In the genomic region with DNA sequence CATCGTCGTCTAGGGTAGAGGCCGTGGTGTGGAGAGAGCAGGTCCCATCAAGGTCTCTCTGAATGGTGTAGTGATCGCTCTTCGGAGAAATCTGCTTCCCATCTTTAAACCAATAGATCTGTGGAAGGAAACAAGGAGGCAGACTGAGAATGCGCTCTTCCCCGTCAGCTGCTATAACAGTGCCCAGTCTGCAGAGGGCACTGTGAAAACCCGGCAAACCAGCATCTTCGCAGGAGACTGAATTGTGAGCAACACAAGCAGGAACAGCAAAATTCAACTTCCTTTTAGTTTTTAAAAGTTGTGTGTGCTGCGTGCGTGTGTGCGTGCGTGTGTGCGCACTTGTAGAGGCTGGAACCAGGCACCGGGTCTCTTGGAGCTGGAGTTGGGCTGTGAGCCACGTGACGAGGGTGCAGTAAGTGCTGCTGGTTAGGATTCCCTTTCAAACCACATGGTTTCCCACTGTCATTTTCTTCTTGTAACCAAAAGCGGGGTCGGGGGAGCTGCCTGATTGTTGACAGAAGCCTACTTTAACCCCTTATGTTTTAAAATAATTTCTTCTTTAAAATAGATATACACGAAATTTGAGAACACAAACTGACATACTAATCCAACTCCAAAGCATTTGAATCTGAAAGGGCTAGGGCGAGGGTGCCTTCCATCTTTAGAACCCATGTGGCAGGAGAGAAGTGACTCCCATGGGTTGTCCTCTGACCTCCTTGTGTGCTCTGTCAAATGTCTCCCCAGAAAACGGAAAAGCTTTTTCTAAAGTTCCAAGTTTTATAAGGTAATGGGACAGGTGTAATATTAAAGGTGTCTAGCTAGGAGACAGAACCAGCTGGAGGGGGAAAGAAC, we compare ENCODE assay signal across 14 mouse cellular contexts. TPM values are rescaled to one million over a fixed set of nuclear protein-coding genes. Genes with fewer than 3 reads are reported as not detected.
DNase-seq lines count a peak whose midpoint lies in the region; ATAC-seq and TF ChIP-seq lines count a peak whose summit lies in the region.
"Had no signal": no experiment of that assay in that cellular context is flagged by ENCODE, and none has a peak within 500 bp of the region (broad histone marks: within the 10 kb centered on the region; RNA-seq: fewer than 3 reads in every experiment).

No protein-coding gene starts in this region.

- TF ChIP-seq CTCF in thymus, adult 2 months (IDR thresholded peaks at IDR 0.05; ENCODE audit: borderline replicate concordance, control insufficient read depth, extremely low read depth, insufficient read depth, low read length, poor library complexity) = no peak

- no peaks in the 10 kb centered on the region for H3K27me3 ChIP-seq in kidney, embryonic 15.5 days
- H3K27me3 ChIP-seq in embryonic facial prominence, embryonic 10.5 days (replicated peaks; ENCODE audit: low read depth, poor library complexity, severe bottlenecking) = no peaks in the 10 kb centered on the region
- H3K27me3 ChIP-seq in thymus, adult 2 months (ENCODE audit: control insufficient read depth, insufficient read depth, low read length) = no peaks in the 10 kb centered on the region
- H3K27me3 ChIP-seq: limb, embryonic 12.5 days had no signal

- ATAC-seq in kidney, embryonic 15.5 days (replicated peaks; ENCODE audit: low FRiP score) = 0 out of 2 replicates have a peak, but pooled peaks have one; percentile 4
- ATAC-seq: inflammation-experienced regulatory T-cells, adult 6 months had no signal

- H3K4me3 ChIP-seq in kidney, embryonic 15.5 days (replicated peaks) = no peak overlapping the region
- H3K4me3 ChIP-seq in embryonic facial prominence, embryonic 10.5 days = no peak overlapping the region
- H3K4me3 ChIP-seq in thymus, adult 2 months (ENCODE audit: control insufficient read depth, insufficient read depth, low read length) = no peak overlapping the region
- H3K4me3 ChIP-seq: limb, embryonic 12.5 days had no signal

- DNase-seq in kidney, adult 11 months = no peak
- peak; percentile 16 for DNase-seq in 416B (ENCODE audit: low read depth)
- DNase-seq in ES-CJ7 (ENCODE audit: low read depth, low spot score) = peak; percentile 87
- peak; percentile 27 for DNase-seq in embryonic facial prominence, embryonic 10.5 days (ENCODE audit: low spot score)
- no peak for DNase-seq in right cerebral cortex, postnatal 36 days (ENCODE audit: low spot score in 2 of 2)
- no peak for DNase-seq in c-Kit-positive CD71-positive TER-119-positive erythroid progenitor cells, embryonic 14.5 days (ENCODE audit: low spot score)
- no peak for DNase-seq in thymus, adult 2 months
- DNase-seq: cerebellum, postnatal 36 days; gastrocnemius, postnatal 10 days; heart, postnatal 10 days; thymus, postnatal 25 days had no signal

- H3K27ac ChIP-seq in kidney, embryonic 15.5 days = no peak overlapping the region
- no peak overlapping the region for H3K27ac ChIP-seq in embryonic facial prominence, embryonic 10.5 days (replicated peaks)
- no peak overlapping the region for H3K27ac ChIP-seq in thymus, adult 2 months (ENCODE audit: control insufficient read depth, insufficient read depth, low read length)
- H3K27ac ChIP-seq: limb, embryonic 12.5 days had no signal

- H3K9me3 ChIP-seq in kidney, embryonic 15.5 days (replicated peaks) = no peaks in the 10 kb centered on the region
- no peaks in the 10 kb centered on the region for H3K9me3 ChIP-seq in embryonic facial prominence, embryonic 10.5 days
- H3K9me3 ChIP-seq: limb, embryonic 12.5 days had no signal

- TF ChIP-seq POLR2A in thymus, adult 2 months (IDR thresholded peaks at IDR 0.05; ENCODE audit: control insufficient read depth, extremely low read depth, insufficient read depth, low read length, poor library complexity) = no peak

- H3K4me1 ChIP-seq in kidney, embryonic 15.5 days = no peaks in the 10 kb centered on the region
- H3K4me1 ChIP-seq in embryonic facial prominence, embryonic 10.5 days = peaks cover 6% of the 10 kb centered on the region; the same call in 1 of the 2 replicates
- no peaks in the 10 kb centered on the region for H3K4me1 ChIP-seq in thymus, adult 2 months (replicated peaks; ENCODE audit: control insufficient read depth, insufficient read depth, low read length)
- H3K4me1 ChIP-seq: limb, embryonic 12.5 days had no signal

- no peak overlapping the region for H3K4me2 ChIP-seq in kidney, embryonic 15.5 days
- H3K4me2 ChIP-seq: limb, embryonic 12.5 days had no signal

- WGBS in kidney, embryonic 15.5 days = 72% methylated on average over 22 of the region's 22 CpGs
- 63% methylated on average over 22 of the region's 22 CpGs for WGBS in embryonic facial prominence, embryonic 10.5 days
- 87% methylated on average over 22 of the region's 22 CpGs for WGBS in thymus, adult 2 months

- H3K36me3 ChIP-seq in kidney, embryonic 15.5 days = peaks cover 55% of the 10 kb centered on the region
- peaks cover 95% of the 10 kb centered on the region for H3K36me3 ChIP-seq in embryonic facial prominence, embryonic 10.5 days (replicated peaks)
- H3K36me3 ChIP-seq in thymus, adult 2 months (ENCODE audit: control insufficient read depth, insufficient read depth, low read length) = no peaks in the 10 kb centered on the region

- no peak overlapping the region for H3K9ac ChIP-seq in kidney, embryonic 15.5 days
- H3K9ac ChIP-seq: limb, embryonic 12.5 days had no signal

RNA-seq across cellular contexts. Expression of a gene that starts 44.6 kb away (rescaled TPM):
- polyA plus RNA-seq in kidney, embryonic 15.5 days (2015; fragmentation: Nextera tagmentation; extraction: Ambion mirVana) = 31.1 and 35.2 TPM in 2 replicates
- polyA plus RNA-seq in embryonic facial prominence, embryonic 10.5 days (2016; fragmentation: Nextera tagmentation; extraction: Ambion mirVana) = 26.9 and 31.6 TPM in 2 replicates
- polyA plus RNA-seq in thymus, adult 2 months (2012; rRNA removed) = 5.2 and 5.6 TPM in 2 replicates

Comparison
In these comparisons a context has a peak if more than half of its experiments do, and no peak if none do; other contexts are left out.
1. DNase-seq: peak in 416B (single experiment), ES-CJ7 (single experiment) and embryonic facial prominence, embryonic 10.5 days (single experiment); none in kidney, adult 11 months (single experiment), right cerebral cortex, postnatal 36 days (0 of 2), c-Kit-positive CD71-positive TER-119-positive erythroid progenitor cells, embryonic 14.5 days (single experiment) and thymus, adult 2 months (single experiment).